Mouse (Mus musculus) monocyte, adult 2 months (primary cell): ENCODE results near the gene Ptpn3.

Experiments used
- DNase-seq, 2 experiments: peaks; one replicate each; pipeline ENCODE4 v3.0.0; 2022; ENCODE audit warnings: low spot score in 2 of 2, low read depth in 1 of 2

The Ptpn3 gene

GRCm38 (mm10) chr4:57266389-57266788, 35.2 kb downstream of the Ptpn3 start:
- DNase-seq = no peak

- no peak for DNase-seq
Measured at GRCm38 (mm10) chr4:57263695-57264094, 37.9 kb downstream of the Ptpn3 start.

GRCm38 (mm10) chr4:57263061-57263685, 38.5 kb downstream of the Ptpn3 start:
- DNase-seq = no peak

- no peak for DNase-seq
Measured at GRCm38 (mm10) chr4:57262451-57262850, 39.2 kb downstream of the Ptpn3 start.

GRCm38 (mm10) chr4:57261813-57262212, 39.8 kb downstream of the Ptpn3 start:
- DNase-seq = no peak

GRCm38 (mm10) chr4:57258159-57259035, 43.2 kb downstream of the Ptpn3 start:
- DNase-seq = no peak

GRCm38 (mm10) chr4:57257409-57257808, 44.2 kb downstream of the Ptpn3 start:
- DNase-seq = no peak

- no peak for DNase-seq
Measured at GRCm38 (mm10) chr4:57256761-57257160, 44.9 kb downstream of the Ptpn3 start.

- no peak for DNase-seq
Measured at GRCm38 (mm10) chr4:57254412-57254811, 47.2 kb downstream of the Ptpn3 start.

GRCm38 (mm10) chr4:57250636-57251035, 51.0 kb downstream of the Ptpn3 start:
- DNase-seq = no peak

GRCm38 (mm10) chr4:57249108-57249507, 52.5 kb downstream of the Ptpn3 start:
- no peak for DNase-seq

GRCm38 (mm10) chr4:57244874-57245273, 56.8 kb downstream of the Ptpn3 start:
- DNase-seq = no peak

- no peak for DNase-seq
Measured at GRCm38 (mm10) chr4:57243312-57243711, 58.3 kb downstream of the Ptpn3 start.

GRCm38 (mm10) chr4:57240934-57241333, 60.7 kb downstream of the Ptpn3 start:
- no peak for DNase-seq

GRCm38 (mm10) chr4:57240100-57240499, 61.5 kb downstream of the Ptpn3 start:
- no peak for DNase-seq

- no peak for DNase-seq
Measured at GRCm38 (mm10) chr4:57239112-57239511, 62.5 kb downstream of the Ptpn3 start.

- no peak for DNase-seq
Measured at GRCm38 (mm10) chr4:57238118-57238517, 63.5 kb downstream of the Ptpn3 start.

- no peak for DNase-seq
Measured at GRCm38 (mm10) chr4:57236513-57236912, 65.1 kb downstream of the Ptpn3 start.

- no peak for DNase-seq
Measured at GRCm38 (mm10) chr4:57235741-57236140, 65.9 kb downstream of the Ptpn3 start.

GRCm38 (mm10) chr4:57234348-57234747, 67.3 kb downstream of the Ptpn3 start:
- no peak for DNase-seq

GRCm38 (mm10) chr4:57232439-57232838, 69.2 kb downstream of the Ptpn3 start:
- no peak for DNase-seq

GRCm38 (mm10) chr4:57231323-57231722, 70.3 kb downstream of the Ptpn3 start:
- DNase-seq = no peak
